Mouse (Mus musculus) liver, adult (tissue): Measurements from ENCODE around the gene Olfr1076.
"Not testable (repeated sequence)": the region's sequence is repeated elsewhere in the genome, so short reads cannot be mapped to it uniquely, and the experiment has no call there.

Experiments
- GATA4 ChIP-seq: IDR thresholded peaks from 2 replicates; pipeline ENCODE4 v1.6.1; 2014; ENCODE audit warnings: mild to moderate bottlenecking, low read length; ENCODE audit not compliant: insufficient replicate concordance

Gene Olfr1076

DNA sequence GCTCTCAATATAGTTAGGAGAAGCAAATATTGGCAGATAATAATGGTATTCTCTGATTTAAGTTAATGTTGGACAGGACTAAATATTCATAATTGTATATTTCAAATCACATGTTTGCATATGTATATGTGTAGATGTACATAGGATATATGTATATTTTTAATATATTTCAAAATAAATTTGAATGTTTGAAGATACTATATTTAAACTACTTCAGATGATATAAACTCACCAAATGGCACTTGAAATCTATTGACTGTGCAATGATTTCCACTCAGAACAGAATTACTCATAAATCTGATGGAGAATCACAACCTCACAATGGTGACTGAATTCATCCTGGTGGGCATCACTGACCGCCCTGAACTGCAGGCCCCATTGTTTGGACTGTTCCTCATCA lies at the start of gene Olfr1076:
Gene Olfr1076 (plus strand): TSS at position 301 of the 400 bp plus-strand sequence.
- TF ChIP-seq GATA4, result no peak

DNA sequence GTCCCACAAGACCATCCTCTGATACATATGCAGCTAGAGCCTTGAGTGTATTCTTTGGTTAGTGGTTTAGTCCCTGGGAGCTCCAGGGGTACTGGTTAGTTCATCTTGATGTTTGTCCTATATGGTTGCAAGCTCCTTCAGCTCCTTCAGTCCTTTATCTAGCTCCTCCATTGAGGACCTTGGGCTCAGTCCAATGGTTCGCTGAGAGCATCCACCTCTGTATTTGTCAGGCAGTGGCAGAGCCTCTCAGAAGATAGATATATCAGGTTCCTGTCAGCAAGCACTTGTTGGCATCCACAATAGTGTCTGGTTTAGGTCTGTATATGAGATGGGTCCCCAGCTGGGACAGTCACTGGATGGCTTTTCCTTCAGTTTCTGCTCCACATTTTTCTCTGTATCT lies 47.8 kb upstream of the Olfr1076 start:
- no peak for TF ChIP-seq GATA4

DNA sequence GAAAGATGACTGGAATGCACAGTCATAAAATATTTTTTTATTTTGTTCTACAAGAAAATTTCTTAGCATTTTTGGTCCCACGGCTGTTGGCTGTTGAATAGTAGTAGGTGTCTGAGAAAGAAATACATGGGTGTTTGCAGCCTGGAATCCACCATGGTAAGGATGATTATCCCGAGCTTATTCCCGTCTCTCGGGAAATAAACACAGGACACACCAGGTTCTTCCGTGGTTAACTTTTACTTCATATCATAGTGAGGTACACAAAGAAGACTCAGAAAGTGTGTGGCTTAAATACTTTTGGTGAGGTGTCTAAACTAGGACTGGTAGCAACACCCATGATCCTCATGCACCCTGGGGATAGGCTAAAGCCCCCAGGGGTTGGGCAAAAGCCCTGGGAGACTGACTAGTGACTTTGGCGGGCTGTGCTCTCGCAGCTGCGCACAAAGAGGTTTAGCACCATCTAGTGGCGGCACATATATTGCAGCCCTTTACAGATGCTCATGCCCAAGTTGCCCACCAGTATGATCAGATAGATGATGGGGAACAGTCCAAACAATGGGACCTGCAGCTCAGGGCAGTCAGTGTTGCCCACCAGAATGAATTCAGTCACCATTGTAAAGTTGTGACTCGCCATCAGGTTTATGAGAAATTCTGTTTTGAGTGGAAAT lies 43.7 kb upstream of the Olfr1076 start:
- TF ChIP-seq GATA4, result no peak

DNA sequence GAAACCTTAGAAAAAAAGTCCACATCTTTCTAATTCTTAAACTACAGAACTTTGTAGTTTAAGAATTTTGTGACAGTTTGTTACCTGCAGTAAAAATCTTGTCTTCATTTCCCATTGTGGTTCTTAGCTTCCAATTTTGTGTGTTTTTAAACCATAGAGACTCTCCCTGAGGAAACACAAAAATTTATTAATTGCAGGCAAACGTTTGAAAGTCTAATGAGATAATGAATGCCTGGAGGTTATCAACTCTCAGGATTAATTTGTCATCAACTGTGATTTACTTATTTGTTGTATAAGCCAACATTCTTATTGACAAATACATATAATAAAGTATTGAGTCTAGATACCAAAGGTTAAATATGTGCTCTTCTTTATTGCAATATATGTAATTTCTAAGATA lies 21.0 kb upstream of the Olfr1076 start, which contains the start of gene Olfr228:
Gene Olfr228 (minus strand): TSS at position 101 of the 400 bp plus-strand sequence.
- TF ChIP-seq GATA4, result no peak

DNA sequence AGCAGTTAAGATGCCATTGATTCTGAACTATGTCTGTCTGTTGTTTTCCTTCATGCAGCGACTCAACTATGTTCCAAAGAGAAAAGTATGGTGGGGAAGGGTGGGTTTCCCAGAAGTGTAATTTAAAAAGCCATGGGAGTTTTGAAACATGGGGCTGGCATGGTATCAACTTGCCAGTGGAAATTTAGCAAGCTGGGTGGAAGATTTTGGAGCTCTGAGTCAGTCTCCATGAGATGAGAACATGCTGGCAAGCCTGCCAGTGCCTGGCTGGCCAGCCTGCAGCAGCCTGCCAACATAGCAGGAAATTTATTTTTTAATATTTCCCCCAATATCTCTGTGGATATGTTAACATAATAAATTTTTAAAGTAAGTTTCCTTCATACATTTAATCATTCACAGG lies 22.7 kb downstream of the Olfr1076 start:
- no peak for TF ChIP-seq GATA4

DNA sequence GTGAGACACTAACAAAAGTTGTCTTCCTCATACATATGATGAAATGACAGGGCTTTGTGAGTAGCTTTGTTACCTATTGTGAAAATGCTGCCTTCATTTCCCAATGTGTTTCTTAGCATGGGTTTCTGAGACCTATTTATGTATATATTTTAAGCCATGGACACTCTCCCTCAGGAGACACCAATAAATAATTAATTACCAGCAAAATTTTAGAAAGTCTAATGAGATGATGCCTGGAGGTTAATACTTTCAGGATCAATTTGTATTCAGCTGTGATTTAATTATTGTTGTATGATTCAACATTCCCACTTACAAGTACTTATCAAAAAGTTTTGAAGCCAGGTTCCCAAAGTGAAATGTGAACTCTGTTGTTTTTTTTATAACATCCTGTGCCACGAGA lies 34.1 kb downstream of the Olfr1076 start, which contains the start of gene Olfr1079:
Gene Olfr1079 (minus strand): TSS at position 101 of the 400 bp plus-strand sequence.
- no peak for TF ChIP-seq GATA4

DNA sequence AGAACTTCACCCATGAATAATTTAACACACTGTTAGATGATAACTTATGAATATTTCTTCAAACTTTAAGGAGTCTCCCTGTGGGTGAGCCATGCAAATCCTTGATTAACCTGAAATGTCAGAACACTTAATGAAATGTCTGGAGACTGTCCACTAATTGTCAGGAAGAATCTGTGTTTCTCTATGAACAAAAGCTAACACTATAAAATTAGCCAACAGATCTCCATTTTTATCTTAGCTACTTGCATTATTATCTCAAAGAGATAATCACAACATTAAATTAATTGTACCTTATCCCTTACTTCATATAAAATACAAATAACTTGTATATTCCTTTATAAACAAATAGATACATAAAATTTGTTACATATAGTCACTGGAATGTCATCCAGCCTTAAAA lies 49.9 kb downstream of the Olfr1076 start, which contains the start of gene Olfr1080:
Gene Olfr1080 (minus strand): TSS at position 101 of the 400 bp plus-strand sequence.
- not testable (repeated sequence) for TF ChIP-seq GATA4
